Mouse (Mus musculus) heart, postnatal 0 days (tissue): ENCODE data around the gene Pigu.

ENCODE experiments used
- CTCF ChIP-seq: IDR thresholded peaks from 2 replicates; pipeline ENCODE4 v1.5.1; 2016; ENCODE audit warnings: antibody characterized with exemption, control low read depth, low read depth
- EP300 ChIP-seq: IDR thresholded peaks from 2 replicates; pipeline ENCODE4 v1.6.1; 2016; ENCODE audit warnings: antibody characterized with exemption, low read depth

- no peak for TF ChIP-seq CTCF
- no peak for TF ChIP-seq EP300
Observed at GRCm38 (mm10) chr2:155346670-155347069, 10.6 kb downstream of the Pigu start.
